Mouse (Mus musculus) kidney, postnatal 0 days (tissue): ENCODE data around the gene Insl6. TPM values are rescaled to one million over a fixed set of nuclear protein-coding genes. Genes with fewer than 3 reads are reported as not detected.

Experiments
- ATAC-seq: fragments of 200-750 bp; cut with Nextera tagmentation; replicated peaks from 2 replicates; pipeline ENCODE4 v1.8.0; 2017; ENCODE audit warnings: low read depth, moderate number of reproducible peaks, moderate TSS enrichment, moderate library complexity; ENCODE audit not compliant: low FRiP score
- DNase-seq: peaks from one replicate; pipeline ENCODE4 v3.0.0-alpha.2; 2016; ENCODE audit warnings: low spot score
- H3K27ac ChIP-seq: fragments of 300-500 bp; sonication (generic); 2 replicates; pipeline ENCODE4 v1.5.1; 2014; ENCODE audit warnings: mild to moderate bottlenecking
- H3K27me3 ChIP-seq: fragments of 300-500 bp; sonication (generic); 2 replicates; pipeline ENCODE4 v1.6.1; 2014; ENCODE audit warnings: low read length, mixed read lengths; ENCODE audit not compliant: insufficient read depth
- H3K36me3 ChIP-seq: fragments of 300-500 bp; sonication (generic); 2 replicates; pipeline ENCODE4 v1.6.1; 2014; ENCODE audit warnings: low read length, mixed read lengths; ENCODE audit not compliant: insufficient read depth
- H3K4me1 ChIP-seq: fragments of 300-500 bp; sonication (generic); replicated peaks from 2 replicates; pipeline ENCODE4 v1.6.1; 2014; ENCODE audit warnings: antibody characterized with exemption, low read length, mixed read lengths; ENCODE audit not compliant: insufficient read depth
- H3K4me2 ChIP-seq: fragments of 300-500 bp; sonication (generic); 2 replicates; pipeline ENCODE4 v1.6.1; 2014; ENCODE audit warnings: mild to moderate bottlenecking, low read length, moderate library complexity, mixed read lengths
- H3K4me3 ChIP-seq: fragments of 300-500 bp; sonication (generic); replicated peaks from 2 replicates; pipeline ENCODE4 v1.5.1; 2014; ENCODE audit warnings: low read depth, low read length
- H3K9ac ChIP-seq: fragments of 300-500 bp; sonication (generic); 2 replicates; pipeline ENCODE4 v1.6.1; 2014; ENCODE audit warnings: low read depth, low read length
- H3K9me3 ChIP-seq: fragments of 300-500 bp; sonication (generic); replicated peaks from 2 replicates; pipeline ENCODE4 v1.6.1; 2016; ENCODE audit warnings: low read length, inconsistent platforms, mixed read lengths
- CTCF ChIP-seq: IDR thresholded peaks from 2 replicates; pipeline ENCODE4 v1.5.1; 2016; ENCODE audit warnings: antibody characterized with exemption, low read depth, mild to moderate bottlenecking, moderate library complexity
- WGBS: fragments of 180-500 bp; shearing (Covaris S2); extraction: QIAGEN DNeasy Blood & Tissue Kit; methylation state at CpG from one replicate; pipeline ENCODE4 v1.1.7; 2014; 5-methylcytosine and 5-hydroxymethylcytosine counted together
- polyA plus RNA-seq: library from polyadenylated mRNA; unstranded; fragments of >200 nt; fragmentation: Nextera tagmentation; extraction: Ambion mirVana; gene quantifications from 2 replicates; pipeline ENCODE4 v1.2.1, GENCODE M21; 2015

Insl6 gene
- polyA plus RNA-seq, 1 experiment from 2014 or later = 11.2 TPM

- 98% methylated on average over 1 of the region's 1 CpGs for WGBS
- H3K27me3 ChIP-seq = no peaks in the 10 kb centered on the region
- H3K4me1 ChIP-seq = no peaks in the 10 kb centered on the region
- peaks cover 22% of the 10 kb centered on the region; the same call in 1 of the 2 replicates for H3K36me3 ChIP-seq
- ATAC-seq (no peak), DNase-seq (no peak)
- no peak overlapping the region for H3K9ac ChIP-seq
- H3K27ac ChIP-seq = no peak overlapping the region
- TF ChIP-seq CTCF = no peak
- H3K4me2 ChIP-seq = no peak overlapping the region
- no peak overlapping the region for H3K4me3 ChIP-seq
- no peaks in the 10 kb centered on the region for H3K9me3 ChIP-seq
Observed at GRCm38 (mm10) chr19:29297366-29297765, 27.8 kb downstream of the Insl6 start.

GRCm38 (mm10) chr19:29296166-29296565, 29.0 kb downstream of the Insl6 start:
- no peak for ATAC-seq
- H3K4me2 ChIP-seq = no peak overlapping the region

GRCm38 (mm10) chr19:29294756-29295155, 30.4 kb downstream of the Insl6 start:
- Histone ChIP-seq H3K27me3 (no peaks in the 10 kb centered on the region), H3K9me3 (no peaks in the 10 kb centered on the region), H3K4me2 (no peak overlapping the region), H3K4me1 (no peaks in the 10 kb centered on the region), H3K36me3 (peaks cover 25% of the 10 kb centered on the region), H3K27ac (no peak overlapping the region), H3K9ac (no peak overlapping the region), H3K4me3 (no peak overlapping the region)
- no peak for DNase-seq
- ATAC-seq = no peak
- TF ChIP-seq CTCF = no peak
- 37% methylated on average over 2 of the region's 2 CpGs for WGBS

More at GRCm38 (mm10) chr19:29296166-29296565, 29.0 kb downstream of the Insl6 start:
- no peak for DNase-seq
- TF ChIP-seq CTCF = no peak
- Histone ChIP-seq H3K9ac (no peak overlapping the region), H3K36me3 (peaks cover 29% of the 10 kb centered on the region; the same call in 1 of the 2 replicates), H3K27ac (no peak overlapping the region), H3K9me3 (no peaks in the 10 kb centered on the region), H3K4me1 (no peaks in the 10 kb centered on the region), H3K4me3 (no peak overlapping the region), H3K27me3 (no peaks in the 10 kb centered on the region)

- Histone ChIP-seq H3K4me2 (no peak overlapping the region), H3K4me3 (no peak overlapping the region), H3K4me1 (no peaks in the 10 kb centered on the region), H3K9ac (no peak overlapping the region), H3K36me3 (peaks cover 14% of the 10 kb centered on the region), H3K27me3 (no peaks in the 10 kb centered on the region), H3K9me3 (no peaks in the 10 kb centered on the region), H3K27ac (no peak overlapping the region)
- no peak for TF ChIP-seq CTCF
- 52% methylated on average over 4 of the region's 4 CpGs for WGBS
- ATAC-seq (0 out of 2 replicates have a peak, but pooled peaks have one; percentile 21), DNase-seq (no peak)
Observed at GRCm38 (mm10) chr19:29292546-29292945, 32.6 kb downstream of the Insl6 start.

- WGBS = 70% methylated on average over 14 of the region's 14 CpGs
- Histone ChIP-seq H3K36me3 (peaks cover 14% of the 10 kb centered on the region), H3K9ac (no peak overlapping the region), H3K27ac (no peak overlapping the region), H3K4me2 (no peak overlapping the region), H3K9me3 (no peaks in the 10 kb centered on the region), H3K4me3 (no peak overlapping the region), H3K4me1 (no peaks in the 10 kb centered on the region), H3K27me3 (no peaks in the 10 kb centered on the region)
- DNase-seq = no peak
- no peak for TF ChIP-seq CTCF
- ATAC-seq = no peak
Observed at GRCm38 (mm10) chr19:29291532-29291931, 33.6 kb downstream of the Insl6 start.

GRCm38 (mm10) chr19:29287863-29288262, 37.3 kb downstream of the Insl6 start:
- Histone ChIP-seq H3K9me3 (no peaks in the 10 kb centered on the region), H3K27ac (no peak overlapping the region), H3K4me1 (no peaks in the 10 kb centered on the region), H3K27me3 (no peaks in the 10 kb centered on the region), H3K4me3 (no peak overlapping the region), H3K4me2 (no peak overlapping the region), H3K36me3 (peaks cover 22% of the 10 kb centered on the region), H3K9ac (no peak overlapping the region)
- TF ChIP-seq CTCF = peak; percentile 29; the same call in 1 of the 2 replicates
- DNase-seq (no peak), ATAC-seq (no peak)
- 71% methylated on average over 8 of the region's 8 CpGs for WGBS

GRCm38 (mm10) chr19:29285451-29285869, 39.7 kb downstream of the Insl6 start:
- Histone ChIP-seq H3K4me3 (no peak overlapping the region), H3K9ac (no peak overlapping the region), H3K9me3 (no peaks in the 10 kb centered on the region), H3K4me2 (no peak overlapping the region), H3K36me3 (peaks cover 11% of the 10 kb centered on the region; the same call in 1 of the 2 replicates), H3K4me1 (no peaks in the 10 kb centered on the region), H3K27me3 (no peaks in the 10 kb centered on the region), H3K27ac (no peak overlapping the region)
- 31% methylated on average over 7 of the region's 7 CpGs for WGBS
- no peak for ATAC-seq
- TF ChIP-seq CTCF = no peak
- no peak for DNase-seq
